Mouse (Mus musculus) T-helper 2 cell (primary cell): ENCODE measurements at regions not wholly inside any gene's neighbourhood (a gene's known extent, or its start where the extent isn't known, plus 50 kb on each side); places are given as distances from the start of the nearest gene placed in this dataset.

Source experiments
- in situ Hi-C: fragments of 300-600 bp; cut with MboI, MseI; formaldehyde crosslinking; loops from one replicate; pipeline ENCODE4 v1.15.1; 2025; ENCODE audit warnings: high pct_unique_total_duplicates

DNA sequence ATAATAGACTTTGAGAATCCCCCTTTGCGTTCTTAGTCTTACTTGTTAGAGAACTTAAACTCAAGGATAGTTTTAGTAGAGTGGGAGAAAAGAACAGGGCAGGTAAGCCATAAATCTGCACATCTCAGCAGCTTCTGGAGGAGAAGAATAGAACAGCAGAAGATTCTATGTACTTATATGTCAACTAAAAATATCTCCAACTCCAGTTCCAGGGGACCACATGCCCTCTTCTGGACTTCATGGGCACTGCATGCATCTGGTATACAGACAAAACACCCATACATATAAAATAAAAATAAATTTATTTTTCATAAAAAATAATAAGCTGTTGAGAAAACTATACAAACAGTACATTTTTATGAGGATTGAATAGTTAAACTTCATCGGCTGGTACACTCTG is 196.4 kb downstream of the Mettl4 start:
- in situ Hi-C loops, result loop anchor here (10.0 kb wide), 1 partner anchor 519 kb away; no protein-coding TSS in a partner anchor

DNA sequence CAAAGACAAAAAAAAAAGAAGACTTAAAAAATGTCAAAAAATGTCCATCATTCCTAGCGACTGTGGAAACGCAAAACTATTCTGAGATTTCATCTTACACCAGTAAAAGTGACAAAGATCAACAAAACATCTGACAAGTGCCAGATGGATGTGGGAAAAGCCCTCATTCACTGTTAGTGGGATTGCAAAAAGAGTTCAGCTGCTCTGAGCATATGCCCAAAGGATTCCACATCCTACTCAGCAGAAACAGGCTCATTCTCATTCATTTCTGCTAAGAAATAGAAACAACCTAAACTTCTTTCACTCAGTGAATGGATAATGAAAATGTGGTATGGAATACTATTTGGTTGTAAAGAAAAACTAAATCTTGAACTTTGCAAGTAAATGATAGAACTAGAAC is 221.1 kb downstream of the Mettl4 start:
- in situ Hi-C loops, result no loop called here
